Mouse (Mus musculus): Measurements from ENCODE around the gene Acaa1b. TPM values are rescaled to one million over a fixed set of nuclear protein-coding genes. Genes with fewer than 3 reads are reported as not detected.

The Acaa1b gene
- polyA plus RNA-seq, 1 experiment = 0.92 TPM

DNA sequence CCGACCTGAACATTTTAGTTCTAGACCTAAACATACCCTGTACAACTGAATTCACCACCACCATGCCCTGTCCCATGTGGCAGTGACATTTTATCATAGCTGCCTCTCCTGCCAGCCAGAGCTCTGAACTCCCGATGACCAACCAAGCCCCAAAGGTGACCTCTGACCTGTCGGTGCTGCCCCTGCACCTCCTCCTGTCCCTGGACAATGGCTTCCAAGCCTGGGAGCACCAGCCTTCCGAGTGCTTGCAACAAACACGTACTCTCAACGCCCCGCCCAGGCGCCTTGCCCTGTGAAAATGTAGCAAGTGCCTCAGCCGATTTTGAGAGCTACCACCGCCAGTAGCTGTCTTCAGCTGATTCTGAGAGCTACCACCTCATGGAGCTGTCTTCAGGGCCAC, 11.8 kb downstream of the Acaa1b start:
- no peaks in the 10 kb centered on the region for H3K36me3 ChIP-seq (ENCODE audit: control insufficient read depth, insufficient read depth, low read length)
- 75% methylated on average over 10 of the region's 10 CpGs for WGBS
- H3K27ac ChIP-seq (ENCODE audit: insufficient read depth, low read length) = no peak overlapping the region
- no peak for DNase-seq (ENCODE audit: low read depth in 1 of 2, low spot score in 2 of 2)
- TF ChIP-seq POLR2A (IDR thresholded peaks at IDR 0.05; ENCODE audit: low read depth, low read length) (no peak), CTCF (IDR thresholded peaks at IDR 0.05; ENCODE audit: extremely low read depth, insufficient read depth, insufficient read length, insufficient replicate concordance) (no peak)
- no peaks in the 10 kb centered on the region for H3K4me1 ChIP-seq (ENCODE audit: control insufficient read depth, insufficient read depth, insufficient read length)
- H3K4me3 ChIP-seq (ENCODE audit: extremely low read depth, insufficient read depth, insufficient read length) = no peak overlapping the region
- H3K27me3 ChIP-seq (ENCODE audit: control insufficient read depth, insufficient read depth, low read length) = no peaks in the 10 kb centered on the region

DNA sequence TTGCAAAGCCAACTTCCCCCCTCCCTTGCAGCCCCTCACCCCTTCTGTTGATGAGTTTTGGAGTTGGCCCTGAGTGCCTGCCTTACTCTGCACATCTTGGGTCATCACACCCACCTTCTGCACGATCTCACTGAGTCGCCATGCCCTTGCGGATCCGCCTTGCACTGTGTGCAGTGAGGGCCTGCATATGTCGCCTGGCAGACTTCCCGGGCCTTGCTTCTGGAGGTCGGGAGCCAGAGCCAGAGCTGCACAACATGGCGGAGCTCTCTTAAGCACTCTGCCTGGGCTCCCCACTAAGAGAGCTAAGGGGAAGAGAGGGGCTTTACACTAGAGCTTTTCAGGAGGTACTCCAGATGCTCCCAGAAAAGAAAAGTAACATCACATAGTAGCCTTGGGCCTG, 12.2 kb downstream of the Acaa1b start:
- WGBS = 88% methylated on average over 8 of the region's 8 CpGs
- Histone ChIP-seq H3K27ac (ENCODE audit: insufficient read depth, low read length) (no peak overlapping the region), H3K4me3 (ENCODE audit: extremely low read depth, insufficient read depth, insufficient read length) (no peak overlapping the region), H3K36me3 (ENCODE audit: control insufficient read depth, insufficient read depth, low read length) (no peaks in the 10 kb centered on the region), H3K27me3 (ENCODE audit: control insufficient read depth, insufficient read depth, low read length) (no peaks in the 10 kb centered on the region), H3K4me1 (ENCODE audit: control insufficient read depth, insufficient read depth, insufficient read length) (no peaks in the 10 kb centered on the region)
- DNase-seq (ENCODE audit: low read depth in 1 of 2, low spot score in 2 of 2) = no peak
- TF ChIP-seq CTCF (IDR thresholded peaks at IDR 0.05; ENCODE audit: extremely low read depth, insufficient read depth, insufficient read length, insufficient replicate concordance) (no peak), POLR2A (IDR thresholded peaks at IDR 0.05; ENCODE audit: low read depth, low read length) (no peak)

- 81% methylated on average over 9 of the region's 9 CpGs for WGBS
- Histone ChIP-seq H3K4me3 (ENCODE audit: extremely low read depth, insufficient read depth, insufficient read length) (no peak overlapping the region), H3K27ac (ENCODE audit: insufficient read depth, low read length) (no peak overlapping the region), H3K27me3 (ENCODE audit: control insufficient read depth, insufficient read depth, low read length) (no peaks in the 10 kb centered on the region), H3K4me1 (ENCODE audit: control insufficient read depth, insufficient read depth, insufficient read length) (no peaks in the 10 kb centered on the region), H3K36me3 (ENCODE audit: control insufficient read depth, insufficient read depth, low read length) (no peaks in the 10 kb centered on the region)
- DNase-seq (ENCODE audit: low read depth in 1 of 2, low spot score in 2 of 2) = no peak
- TF ChIP-seq CTCF (IDR thresholded peaks at IDR 0.05; ENCODE audit: extremely low read depth, insufficient read depth, insufficient read length, insufficient replicate concordance) (no peak), POLR2A (IDR thresholded peaks at IDR 0.05; ENCODE audit: low read depth, low read length) (no peak)
Observed at GRCm38 (mm10) chr9:119143372-119143771, 13.5 kb downstream of the Acaa1b start.

DNA sequence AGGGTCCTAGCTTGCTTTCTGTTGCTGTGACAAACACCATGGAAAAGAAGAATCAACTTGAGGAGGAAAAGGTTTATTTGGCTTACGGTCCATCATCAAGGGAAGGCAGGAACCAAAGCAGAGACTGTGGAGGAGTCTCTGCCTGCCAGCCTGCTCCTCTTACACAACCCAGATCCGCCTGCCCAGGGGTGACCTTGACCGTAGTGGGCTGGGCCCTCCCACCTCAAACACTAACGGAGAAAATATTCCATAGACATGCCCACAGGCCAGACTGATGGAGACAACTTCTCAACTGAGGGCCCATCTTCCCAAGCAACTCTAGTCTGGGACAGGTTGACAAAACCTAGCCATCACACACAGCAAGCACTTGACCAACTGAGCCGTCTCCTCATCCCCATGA, 14.8 kb downstream of the Acaa1b start:
- no peak for DNase-seq (ENCODE audit: low read depth in 1 of 2, low spot score in 2 of 2)
- 85% methylated on average over 5 of the region's 5 CpGs for WGBS
- H3K4me3 ChIP-seq (ENCODE audit: extremely low read depth, insufficient read depth, insufficient read length) = no peak overlapping the region

GRCm38 (mm10) chr9:119138836-119139235, 18.1 kb downstream of the Acaa1b start:
- no peaks in the 10 kb centered on the region for H3K27me3 ChIP-seq (ENCODE audit: control insufficient read depth, insufficient read depth, low read length)
- H3K4me3 ChIP-seq (ENCODE audit: extremely low read depth, insufficient read depth, insufficient read length) = no peak overlapping the region
- no peaks in the 10 kb centered on the region for H3K4me1 ChIP-seq (ENCODE audit: control insufficient read depth, insufficient read depth, insufficient read length)
- WGBS = 73% methylated on average over 2 of the region's 2 CpGs
- H3K27ac ChIP-seq (ENCODE audit: insufficient read depth, low read length) = no peak overlapping the region
- H3K36me3 ChIP-seq (ENCODE audit: control insufficient read depth, insufficient read depth, low read length) = no peaks in the 10 kb centered on the region
- TF ChIP-seq CTCF (IDR thresholded peaks at IDR 0.05; ENCODE audit: extremely low read depth, insufficient read depth, insufficient read length, insufficient replicate concordance) (no peak), POLR2A (IDR thresholded peaks at IDR 0.05; ENCODE audit: low read depth, low read length) (no peak)
- no peak for DNase-seq (ENCODE audit: low read depth in 1 of 2, low spot score in 2 of 2)

More for the DNA sequence above, 14.8 kb downstream of the Acaa1b start:
- H3K4me1 ChIP-seq (ENCODE audit: control insufficient read depth, insufficient read depth, insufficient read length) = no peaks in the 10 kb centered on the region
- H3K27ac ChIP-seq (ENCODE audit: insufficient read depth, low read length) = no peak overlapping the region
- TF ChIP-seq CTCF (IDR thresholded peaks at IDR 0.05; ENCODE audit: extremely low read depth, insufficient read depth, insufficient read length, insufficient replicate concordance) (no peak), POLR2A (IDR thresholded peaks at IDR 0.05; ENCODE audit: low read depth, low read length) (no peak)
- no peaks in the 10 kb centered on the region for H3K27me3 ChIP-seq (ENCODE audit: control insufficient read depth, insufficient read depth, low read length)
- no peaks in the 10 kb centered on the region for H3K36me3 ChIP-seq (ENCODE audit: control insufficient read depth, insufficient read depth, low read length)

DNA sequence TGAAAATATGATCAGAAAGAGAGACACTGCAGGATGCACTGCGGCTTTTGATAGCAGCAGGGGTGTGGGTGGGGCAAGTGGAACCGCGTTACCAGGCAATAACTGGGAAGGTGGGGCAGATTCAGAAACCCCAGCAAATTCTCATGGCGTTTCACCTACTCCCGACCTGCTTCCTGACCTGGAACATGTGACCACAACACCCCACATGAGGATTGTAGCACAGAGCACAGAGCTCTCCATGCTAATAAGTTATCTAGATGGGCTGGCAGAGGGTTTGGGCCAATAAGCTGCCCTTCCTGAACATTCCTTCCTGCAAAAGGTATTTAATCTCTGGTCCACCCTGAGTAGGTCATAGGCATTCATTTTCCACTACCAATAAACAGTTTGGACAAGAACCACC, 26.2 kb downstream of the Acaa1b start:
- Histone ChIP-seq H3K36me3 (ENCODE audit: control insufficient read depth, insufficient read depth, low read length) (no peaks in the 10 kb centered on the region), H3K4me3 (ENCODE audit: extremely low read depth, insufficient read depth, insufficient read length) (no peak overlapping the region), H3K4me1 (ENCODE audit: control insufficient read depth, insufficient read depth, insufficient read length) (no peaks in the 10 kb centered on the region), H3K27ac (ENCODE audit: insufficient read depth, low read length) (no peak overlapping the region), H3K27me3 (ENCODE audit: control insufficient read depth, insufficient read depth, low read length) (no peaks in the 10 kb centered on the region)
- no peak for DNase-seq (ENCODE audit: low read depth in 1 of 2, low spot score in 2 of 2)
- WGBS = 47% methylated on average over 5 of the region's 5 CpGs
- TF ChIP-seq CTCF (IDR thresholded peaks at IDR 0.05; ENCODE audit: extremely low read depth, insufficient read depth, insufficient read length, insufficient replicate concordance) (no peak), POLR2A (IDR thresholded peaks at IDR 0.05; ENCODE audit: low read depth, low read length) (no peak)

GRCm38 (mm10) chr9:119128436-119129181, 28.3 kb downstream of the Acaa1b start:
- no peak for TF ChIP-seq CTCF (IDR thresholded peaks at IDR 0.05; ENCODE audit: extremely low read depth, insufficient read depth, insufficient read length, insufficient replicate concordance)
- TF ChIP-seq POLR2A (IDR thresholded peaks at IDR 0.05; ENCODE audit: low read depth, low read length) = no peak
- no peak overlapping the region for H3K4me3 ChIP-seq (ENCODE audit: extremely low read depth, insufficient read depth, insufficient read length)
- DNase-seq (ENCODE audit: low read depth in 1 of 2, low spot score in 2 of 2) = no peak
- 79% methylated on average over 12 of the region's 12 CpGs for WGBS
- H3K4me1 ChIP-seq (ENCODE audit: control insufficient read depth, insufficient read depth, insufficient read length) = no peaks in the 10 kb centered on the region
- H3K36me3 ChIP-seq (ENCODE audit: control insufficient read depth, insufficient read depth, low read length) = no peaks in the 10 kb centered on the region
- H3K27ac ChIP-seq (ENCODE audit: insufficient read depth, low read length) = no peak overlapping the region
- no peaks in the 10 kb centered on the region for H3K27me3 ChIP-seq (ENCODE audit: control insufficient read depth, insufficient read depth, low read length)
